Mouse (Mus musculus): ENCODE data around the gene Nkapl. TPM values are rescaled to one million over a fixed set of nuclear protein-coding genes. Genes with fewer than 3 reads are reported as not detected.

Gene Nkapl
- total RNA-seq, 2 experiments from 2014 or later = 1.1 TPM; not detected in 1

- peak; percentile 98 for ATAC-seq (replicated peaks; ENCODE audit: low FRiP score, low TSS enrichment, poor library complexity, severe bottlenecking)
Observed at GRCm38 (mm10) chr13:21440503-21441206, 27.7 kb downstream of the Nkapl start, which contains the start of gene Pgbd1. Gene Pgbd1 (minus strand): TSS chr13:21441058.

- no peak for ATAC-seq (replicated peaks; ENCODE audit: low FRiP score, low TSS enrichment, poor library complexity, severe bottlenecking)
Observed at GRCm38 (mm10) chr13:21435476-21435875, 32.8 kb downstream of the Nkapl start.

- no peak for ATAC-seq (replicated peaks; ENCODE audit: low FRiP score, low TSS enrichment, poor library complexity, severe bottlenecking)
Observed at GRCm38 (mm10) chr13:21427631-21428030, 40.7 kb downstream of the Nkapl start.

GRCm38 (mm10) chr13:21423301-21423700 lies 45.0 kb downstream of the Nkapl start:
- no peak for ATAC-seq (replicated peaks; ENCODE audit: low FRiP score, low TSS enrichment, poor library complexity, severe bottlenecking)

- peak; percentile 96 for ATAC-seq (replicated peaks; ENCODE audit: low FRiP score, low TSS enrichment, poor library complexity, severe bottlenecking)
Observed at GRCm38 (mm10) chr13:21418865-21419264, 49.4 kb downstream of the Nkapl start.

- ATAC-seq (replicated peaks; ENCODE audit: low FRiP score, low TSS enrichment, poor library complexity, severe bottlenecking) = no peak
Observed at GRCm38 (mm10) chr13:21417298-21418010, 50.9 kb downstream of the Nkapl start.

Other genes with a start within 250 kb of the Nkapl start
- not detected in 2 replicates for gene Gpx5, start 175.8 kb downstream of the Nkapl start, total RNA-seq (2014; fragmentation: Nextera tagmentation)
- not detected in 2 replicates for gene Gpx5, start 175.8 kb downstream of the Nkapl start, total RNA-seq (2017)
- gene Gpx6, start 156.4 kb downstream of the Nkapl start, total RNA-seq (2014; fragmentation: Nextera tagmentation) = not detected in 2 replicates
- not detected in 2 replicates for gene Gpx6, start 156.4 kb downstream of the Nkapl start, total RNA-seq (2017)
- gene Olfr1367, start 121.6 kb downstream of the Nkapl start, total RNA-seq (2014; fragmentation: Nextera tagmentation) = not detected in 2 replicates
- gene Olfr1367, start 121.6 kb downstream of the Nkapl start, total RNA-seq (2017) = not detected in 2 replicates
- 8.5 and 11.1 TPM in 2 replicates for gene Zscan12, start 105.7 kb downstream of the Nkapl start, total RNA-seq (2014; fragmentation: Nextera tagmentation)
- gene Zscan12, start 105.7 kb downstream of the Nkapl start, total RNA-seq (2017) = 11.0 and 20.0 TPM in 2 replicates
- gene Zkscan3, start 65.8 kb downstream of the Nkapl start, total RNA-seq (2014; fragmentation: Nextera tagmentation) = 45.1 and 49.1 TPM in 2 replicates
- 28.8 and 32.3 TPM in 2 replicates for gene Zkscan3, start 65.8 kb downstream of the Nkapl start, total RNA-seq (2017)
- gene Pgbd1, start 27.5 kb downstream of the Nkapl start, total RNA-seq (2014; fragmentation: Nextera tagmentation) = 2.8 and 4.3 TPM in 2 replicates
- 4.5 and 6.1 TPM in 2 replicates for gene Pgbd1, start 27.5 kb downstream of the Nkapl start, total RNA-seq (2017)
- gene Zscan26, start 14.8 kb downstream of the Nkapl start, total RNA-seq (2014; fragmentation: Nextera tagmentation) = 11.1 and 23.8 TPM in 2 replicates
- gene Zscan26, start 14.8 kb downstream of the Nkapl start, total RNA-seq (2017) = 16.8 and 21.2 TPM in 2 replicates
- gene Zkscan4, start 10.4 kb upstream of the Nkapl start, total RNA-seq (2014; fragmentation: Nextera tagmentation) = not detected in 2 replicates
- gene Zkscan4, start 10.4 kb upstream of the Nkapl start, total RNA-seq (2017) = not detected in 2 replicates
- not detected in 2 replicates for gene Gm10065, start 10.9 kb upstream of the Nkapl start, total RNA-seq (2014; fragmentation: Nextera tagmentation)
- gene Gm10065, start 10.9 kb upstream of the Nkapl start, total RNA-seq (2017) = not detected in 2 replicates
- 2.1 and 2.6 TPM in 2 replicates for gene AK157302, start 26.7 kb upstream of the Nkapl start, total RNA-seq (2014; fragmentation: Nextera tagmentation)
- gene AK157302, start 26.7 kb upstream of the Nkapl start, total RNA-seq (2017) = 0.19 and 0.23 TPM in 2 replicates
- gene Gm11273, start 32.9 kb upstream of the Nkapl start, total RNA-seq (2014; fragmentation: Nextera tagmentation) = 3.7 and 8.4 TPM in 2 replicates
- gene Gm11273, start 32.9 kb upstream of the Nkapl start, total RNA-seq (2017) = 2.0 and 10.4 TPM in 2 replicates
- 14.6 and 23.6 TPM in 2 replicates for gene Zkscan8, start 62.6 kb upstream of the Nkapl start, total RNA-seq (2014; fragmentation: Nextera tagmentation)
- gene Zkscan8, start 62.6 kb upstream of the Nkapl start, total RNA-seq (2017) = 12.3 and 15.4 TPM in 2 replicates
- not detected in 2 replicates for gene Olfr1366, start 74.3 kb upstream of the Nkapl start, total RNA-seq (2014; fragmentation: Nextera tagmentation)
- gene Olfr1366, start 74.3 kb upstream of the Nkapl start, total RNA-seq (2017) = not detected in 2 replicates
- not detected in 2 replicates for gene Olfr1535, start 91.4 kb upstream of the Nkapl start, total RNA-seq (2014; fragmentation: Nextera tagmentation)
- not detected in 2 replicates for gene Olfr1535, start 91.4 kb upstream of the Nkapl start, total RNA-seq (2017)
- not detected in 2 replicates for gene Olfr1364, start 113.2 kb upstream of the Nkapl start, total RNA-seq (2014; fragmentation: Nextera tagmentation)
- gene Olfr1364, start 113.2 kb upstream of the Nkapl start, total RNA-seq (2017) = not detected in 2 replicates
- gene Olfr1362, start 145.5 kb upstream of the Nkapl start, total RNA-seq (2014; fragmentation: Nextera tagmentation) = not detected in 2 replicates
- not detected in 2 replicates for gene Olfr1362, start 145.5 kb upstream of the Nkapl start, total RNA-seq (2017)
- not detected in 2 replicates for gene Olfr11, start 174.0 kb upstream of the Nkapl start, total RNA-seq (2014; fragmentation: Nextera tagmentation)
- gene Olfr11, start 174.0 kb upstream of the Nkapl start, total RNA-seq (2017) = not detected in 2 replicates
- not detected in 2 replicates for gene Olfr1361, start 194.9 kb upstream of the Nkapl start, total RNA-seq (2014; fragmentation: Nextera tagmentation)
- gene Olfr1361, start 194.9 kb upstream of the Nkapl start, total RNA-seq (2017) = not detected in 2 replicates
- gene Olfr1360, start 208.9 kb upstream of the Nkapl start, total RNA-seq (2014; fragmentation: Nextera tagmentation) = not detected in 2 replicates
- not detected in 2 replicates for gene Olfr1360, start 208.9 kb upstream of the Nkapl start, total RNA-seq (2017)
- not detected in 2 replicates for gene Olfr1359, start 229.6 kb upstream of the Nkapl start, total RNA-seq (2014; fragmentation: Nextera tagmentation)
- not detected in 2 replicates for gene Olfr1359, start 229.6 kb upstream of the Nkapl start, total RNA-seq (2017)
- gene Hist1h2bl, start 247.6 kb upstream of the Nkapl start, total RNA-seq (2014; fragmentation: Nextera tagmentation) = 430 and 709 TPM in 2 replicates
- 345 and 387 TPM in 2 replicates for gene Hist1h2bl, start 247.6 kb upstream of the Nkapl start, total RNA-seq (2017)
- gene Hist1h2ai, start 247.9 kb upstream of the Nkapl start, total RNA-seq (2014; fragmentation: Nextera tagmentation) = 3.0 and 26.7 TPM in 2 replicates
- 582 and 1,238 TPM in 2 replicates for gene Hist1h2ai, start 247.9 kb upstream of the Nkapl start, total RNA-seq (2017)
- 21.9 TPM in 1 of 2 replicates, not detected in the other for gene Hist1h3h, start 249.2 kb upstream of the Nkapl start, total RNA-seq (2014; fragmentation: Nextera tagmentation)
- gene Hist1h3h, start 249.2 kb upstream of the Nkapl start, total RNA-seq (2017) = 175 and 228 TPM in 2 replicates

Measured in megakaryocyte-erythroid progenitor cell, adult 5-6 weeks (primary cell).